Mouse (Mus musculus) erythroid progenitor cell, adult 5-6 weeks (primary cell): ENCODE measurements at regions not wholly inside any gene's neighbourhood (a gene's known extent, or its start where the extent isn't known, plus 50 kb on each side); places are given as distances from the start of the nearest gene placed in this dataset.

ENCODE experiments used
- ATAC-seq: replicated peaks from 2 replicates; pipeline ENCODE4 v1.8.0; 2016; ENCODE audit warnings: moderate number of reproducible peaks, mild to moderate bottlenecking, moderate TSS enrichment, inconsistent platforms; ENCODE audit not compliant: poor library complexity, low FRiP score, severe bottlenecking

DNA sequence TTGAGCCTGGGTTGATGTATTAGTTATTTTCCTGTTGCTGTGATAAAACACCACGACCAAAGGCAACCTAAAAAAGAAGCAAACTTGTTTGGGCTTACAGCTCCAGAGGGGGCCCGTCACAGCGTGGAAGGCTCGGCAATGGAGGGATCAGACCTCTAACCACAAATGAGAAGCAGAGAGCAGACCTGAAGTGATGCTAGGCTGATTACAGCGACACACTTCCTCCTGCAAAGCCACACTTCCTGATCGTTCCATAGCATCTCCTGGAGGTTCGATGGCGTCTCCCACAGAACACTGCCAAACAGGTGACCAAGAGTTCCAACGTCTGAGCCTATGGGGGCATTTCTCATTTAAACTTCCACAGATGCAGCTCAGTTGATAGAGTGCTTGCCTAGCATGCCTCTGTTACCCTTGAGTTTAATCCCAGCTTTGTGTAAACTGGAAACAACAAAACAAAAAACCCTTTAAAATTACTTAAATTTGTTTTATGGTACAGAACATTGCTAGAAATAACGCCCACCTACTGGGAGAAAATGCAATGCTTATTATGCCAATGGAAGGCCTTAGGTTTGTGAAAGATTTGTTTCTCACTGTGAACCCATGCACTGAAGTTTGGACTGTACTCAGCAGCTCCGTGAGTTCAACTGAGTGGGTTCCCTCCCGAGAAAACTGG lies 87.2 kb upstream of the Xpo1 start:
- no peak for ATAC-seq

GRCm38 (mm10) chr11:23169742-23170428 lies 86.0 kb upstream of the Xpo1 start:
- ATAC-seq = peak; percentile 97

- ATAC-seq = no peak
These were observed 85.0 kb upstream of the Xpo1 start for GRCm38 (mm10) chr11:23170813-23171212.

DNA sequence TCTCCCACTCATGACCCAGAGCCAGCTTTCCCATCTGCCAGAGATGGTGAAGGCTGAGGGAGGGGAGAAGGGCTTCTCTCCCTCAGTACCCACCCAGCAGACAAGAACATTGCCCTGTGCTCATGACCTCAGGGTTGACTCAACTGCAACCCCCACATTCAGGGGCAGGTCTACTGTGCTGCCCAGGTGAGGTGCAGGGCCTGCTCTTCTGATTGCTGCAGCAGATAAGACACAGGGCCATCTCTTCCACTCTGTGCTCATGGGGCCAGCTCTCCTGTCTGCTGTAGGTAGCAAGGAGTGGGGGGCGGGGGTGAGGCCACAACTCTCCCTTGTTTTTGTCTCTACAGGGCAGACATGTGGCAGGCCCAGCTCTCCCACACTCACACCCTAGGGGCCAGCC lies 84.1 kb upstream of the Xpo1 start:
- no peak for ATAC-seq

DNA sequence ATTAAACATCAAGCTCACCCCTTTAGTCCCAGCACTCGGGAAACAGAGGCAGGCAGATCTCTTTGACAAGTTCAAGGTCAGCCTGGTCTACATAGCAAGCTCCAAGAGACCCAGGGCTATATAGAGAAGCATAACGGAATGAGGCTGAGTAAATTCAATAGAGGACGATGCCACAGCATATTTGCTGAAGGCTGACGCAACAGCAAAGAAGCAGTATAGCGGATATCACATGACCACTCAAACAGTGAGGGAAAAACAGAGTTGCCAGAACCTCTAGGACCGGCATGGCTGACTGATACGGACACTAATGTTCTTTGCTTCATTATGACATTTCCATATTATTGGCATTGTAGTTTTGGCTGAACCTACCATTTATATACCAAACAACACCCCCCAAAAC lies 74.2 kb upstream of the Xpo1 start:
- ATAC-seq = no peak

DNA sequence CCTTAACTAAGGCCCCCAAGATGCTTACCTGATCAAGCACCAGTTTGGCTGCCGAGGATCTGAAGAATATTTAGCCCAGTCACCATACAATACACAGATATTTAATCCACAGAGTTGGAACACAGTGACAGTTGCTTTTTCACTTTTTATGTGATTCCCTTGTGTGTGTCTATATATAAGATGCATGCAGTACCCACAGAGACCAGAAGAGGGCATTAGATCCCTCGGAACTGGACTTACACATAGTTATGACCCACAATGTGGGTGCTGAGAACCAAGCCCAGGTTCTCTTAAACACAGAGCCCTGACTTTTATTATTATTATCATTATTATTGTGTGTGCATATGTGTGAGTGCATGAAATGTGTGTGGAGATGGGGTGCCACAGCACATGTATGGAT lies 70.6 kb upstream of the Xpo1 start:
- ATAC-seq = no peak

DNA sequence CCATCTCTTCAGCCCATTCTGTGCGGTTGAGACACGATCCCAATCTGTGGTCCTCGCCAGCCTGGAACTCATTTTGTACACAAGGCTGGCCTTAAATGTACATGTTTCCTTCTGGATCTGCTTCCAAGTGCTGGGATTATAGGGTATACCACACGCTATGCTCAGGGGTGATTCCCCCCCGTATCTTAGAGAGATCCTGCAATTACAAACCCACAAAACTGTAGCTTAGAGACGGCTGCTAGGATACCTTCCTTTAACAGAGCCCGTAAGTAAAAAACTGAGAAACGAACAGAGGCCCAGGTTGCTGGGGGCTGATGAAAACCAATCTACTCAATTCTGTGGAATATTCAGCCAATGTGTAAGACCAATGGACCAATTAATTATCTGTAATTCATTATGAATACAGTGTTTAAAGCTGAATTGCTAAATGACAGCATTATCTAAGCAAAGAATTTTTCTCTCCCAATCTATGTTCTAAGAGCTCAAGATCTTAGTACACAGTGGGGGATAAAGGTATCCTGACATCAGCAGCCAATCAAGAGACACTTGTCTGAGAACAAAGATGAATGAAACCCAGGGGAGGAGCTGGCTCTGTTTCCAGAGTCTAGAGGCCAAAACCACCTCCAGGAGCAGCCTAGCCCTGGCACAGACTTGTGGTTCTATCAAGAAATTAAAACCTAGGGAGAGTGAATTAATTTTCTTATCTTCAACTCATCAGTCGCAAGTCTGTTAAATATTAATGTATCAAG lies 54.0 kb upstream of the Xpo1 start:
- ATAC-seq = no peak

- ATAC-seq = no peak
These were observed 52.3 kb upstream of the Xpo1 start for GRCm38 (mm10) chr11:23203566-23203965.

DNA sequence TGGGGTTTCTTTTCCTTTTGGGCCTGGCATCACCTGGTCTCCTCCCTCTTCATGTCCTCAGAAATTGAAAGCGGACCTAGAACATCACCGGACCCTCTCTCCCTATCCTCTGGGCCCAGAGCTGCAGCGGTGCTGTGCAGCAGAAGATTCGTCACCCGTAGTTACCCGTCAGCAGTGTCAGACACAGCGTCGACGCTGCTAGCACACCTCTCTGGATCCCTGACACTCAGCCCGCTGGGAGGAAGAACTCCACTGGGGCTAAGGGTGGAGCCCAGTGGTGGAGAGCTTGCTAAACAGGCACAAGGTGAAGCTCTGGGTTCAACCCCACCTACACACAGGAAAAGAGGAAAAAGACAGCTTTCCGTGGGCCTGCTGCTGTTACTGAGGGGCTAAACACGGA lies 51.8 kb upstream of the Xpo1 start:
- no peak for ATAC-seq
